Mouse (Mus musculus): Measurements from ENCODE around the gene Ago1. TPM values are rescaled to one million over a fixed set of nuclear protein-coding genes. Genes with fewer than 3 reads are reported as not detected.
A peak's percentile ranks its signal among the peaks of the same experiment; 100 is the strongest.

Ago1 gene
- polyA plus RNA-seq, 1 experiment, result 37.0 TPM

DNA sequence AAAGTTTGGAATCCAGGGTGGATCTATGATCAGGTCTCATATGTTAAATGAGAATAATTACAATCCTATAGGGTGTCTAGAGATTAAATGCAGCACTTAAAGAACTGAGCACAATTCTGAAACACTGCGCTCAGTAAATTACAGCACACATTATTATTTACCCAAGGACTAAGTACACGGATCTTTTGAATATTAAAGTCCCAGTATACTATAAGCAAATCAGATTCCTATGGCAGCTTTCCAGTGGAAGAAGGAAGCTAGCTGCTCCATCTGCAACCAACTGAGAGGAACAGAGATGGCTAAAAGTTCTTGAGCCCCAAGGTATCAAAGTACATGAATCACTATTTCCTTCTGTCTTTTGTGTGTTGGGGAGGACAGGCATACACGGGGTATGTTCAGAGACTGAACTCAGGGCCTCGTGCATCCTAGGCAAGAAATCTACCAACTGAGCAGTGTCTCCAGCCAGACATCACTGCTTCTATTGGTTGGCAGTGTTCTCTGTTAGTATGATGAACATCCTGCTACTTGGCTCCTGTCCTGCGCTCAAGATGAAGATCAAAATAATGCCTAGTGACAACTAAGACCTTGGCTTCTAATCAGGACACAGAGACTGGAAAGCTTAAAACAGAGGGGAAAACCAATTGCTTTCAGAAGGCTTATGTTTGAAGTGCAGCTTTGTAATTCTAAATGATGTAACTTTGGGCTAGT, 13.7 kb downstream of the Ago1 start:
- Histone ChIP-seq H3K27me3 (ENCODE audit: control insufficient read depth, insufficient read depth, low read length) (no peaks in the 10 kb centered on the region), H3K4me1 (ENCODE audit: control insufficient read depth, insufficient read depth, low read length) (no peaks in the 10 kb centered on the region), H3K27ac (ENCODE audit: insufficient read depth, low read length) (no peak overlapping the region), H3K4me3 (replicated peaks; ENCODE audit: insufficient read depth, low read depth, low read length) (no peak overlapping the region)
- no peak for TF ChIP-seq POLR2A (IDR thresholded peaks at IDR 0.05; ENCODE audit: borderline replicate concordance, insufficient read depth, low read length)
- no peak for TF ChIP-seq CTCF (IDR thresholded peaks at IDR 0.05; ENCODE audit: borderline replicate concordance, insufficient read depth, low read depth, low read length)
- DNase-seq, result no peak
- 31% methylated on average over 5 of the region's 5 CpGs for WGBS

DNA sequence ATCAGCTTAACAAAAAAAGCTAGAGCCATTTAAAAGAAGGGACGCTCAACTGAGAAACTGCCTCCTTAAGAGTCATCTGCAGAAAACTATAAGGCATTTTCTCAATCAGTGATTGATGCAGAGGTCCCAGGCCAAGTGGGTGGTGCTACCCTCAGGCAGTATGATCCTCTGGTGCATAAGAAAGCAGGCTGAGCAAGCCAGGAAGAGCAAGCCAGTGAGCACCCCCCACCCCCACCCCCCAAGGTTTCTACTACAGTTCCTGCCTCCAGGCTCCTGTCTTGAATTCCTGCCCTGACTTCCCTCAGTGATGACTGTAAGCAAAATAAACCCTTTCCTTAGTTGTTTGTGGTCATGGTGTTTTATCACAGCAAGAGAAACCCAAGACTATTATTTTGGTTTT, 18.1 kb downstream of the Ago1 start:
- no peak for TF ChIP-seq CTCF (IDR thresholded peaks at IDR 0.05; ENCODE audit: borderline replicate concordance, insufficient read depth, low read depth, low read length)
- no peak for TF ChIP-seq POLR2A (IDR thresholded peaks at IDR 0.05; ENCODE audit: borderline replicate concordance, insufficient read depth, low read length)
- Histone ChIP-seq H3K4me1 (ENCODE audit: control insufficient read depth, insufficient read depth, low read length) (0 out of 2 replicates have a peak, but pooled peaks cover 3% of the 10 kb centered on the region), H3K27ac (ENCODE audit: insufficient read depth, low read length) (no peak overlapping the region), H3K27me3 (ENCODE audit: control insufficient read depth, insufficient read depth, low read length) (no peaks in the 10 kb centered on the region), H3K4me3 (replicated peaks; ENCODE audit: insufficient read depth, low read depth, low read length) (no peak overlapping the region)
- 95% methylated on average over 1 of the region's 1 CpGs for WGBS
- DNase-seq, result no peak

GRCm38 (mm10) chr4:126447126-126447525, 21.3 kb downstream of the Ago1 start:
- 72% methylated on average over 7 of the region's 7 CpGs for WGBS

DNA sequence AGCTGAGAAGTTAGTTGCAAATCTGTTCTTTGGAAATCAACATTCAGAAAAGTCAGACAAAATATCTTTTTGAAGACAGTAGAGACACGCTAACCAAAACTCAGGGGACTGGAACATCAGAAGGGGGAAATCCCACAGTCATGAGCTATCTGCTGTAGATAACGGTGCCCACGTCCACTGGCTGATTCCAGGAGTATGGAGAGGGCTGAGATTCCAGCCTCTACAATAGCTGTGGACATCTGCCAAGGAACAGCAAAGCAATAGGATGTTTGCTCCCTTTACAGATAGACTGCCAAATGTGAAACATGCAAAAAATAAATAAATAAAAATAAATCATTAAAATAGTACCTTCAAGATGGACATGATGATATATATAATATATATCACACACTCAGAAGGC, 23.9 kb downstream of the Ago1 start:
- Histone ChIP-seq H3K4me3 (replicated peaks; ENCODE audit: insufficient read depth, low read depth, low read length) (no peak overlapping the region), H3K27ac (ENCODE audit: insufficient read depth, low read length) (no peak overlapping the region), H3K27me3 (ENCODE audit: control insufficient read depth, insufficient read depth, low read length) (no peaks in the 10 kb centered on the region), H3K4me1 (ENCODE audit: control insufficient read depth, insufficient read depth, low read length) (0 out of 2 replicates have a peak, but pooled peaks cover 3% of the 10 kb centered on the region)
- 85% methylated on average over 3 of the region's 3 CpGs for WGBS
- TF ChIP-seq CTCF (IDR thresholded peaks at IDR 0.05; ENCODE audit: borderline replicate concordance, insufficient read depth, low read depth, low read length) (no peak), POLR2A (IDR thresholded peaks at IDR 0.05; ENCODE audit: borderline replicate concordance, insufficient read depth, low read length) (no peak)
- no peak for DNase-seq

More at GRCm38 (mm10) chr4:126447126-126447525, 21.3 kb downstream of the Ago1 start:
- 0 out of 2 replicates have a peak, but pooled peaks cover 3% of the 10 kb centered on the region for H3K4me1 ChIP-seq (ENCODE audit: control insufficient read depth, insufficient read depth, low read length)
- TF ChIP-seq POLR2A (IDR thresholded peaks at IDR 0.05; ENCODE audit: borderline replicate concordance, insufficient read depth, low read length), result no peak
- no peak for TF ChIP-seq CTCF (IDR thresholded peaks at IDR 0.05; ENCODE audit: borderline replicate concordance, insufficient read depth, low read depth, low read length)
- no peak overlapping the region for H3K27ac ChIP-seq (ENCODE audit: insufficient read depth, low read length)
- DNase-seq, result no peak
- H3K27me3 ChIP-seq (ENCODE audit: control insufficient read depth, insufficient read depth, low read length), result no peaks in the 10 kb centered on the region
- no peak overlapping the region for H3K4me3 ChIP-seq (replicated peaks; ENCODE audit: insufficient read depth, low read depth, low read length)

DNA sequence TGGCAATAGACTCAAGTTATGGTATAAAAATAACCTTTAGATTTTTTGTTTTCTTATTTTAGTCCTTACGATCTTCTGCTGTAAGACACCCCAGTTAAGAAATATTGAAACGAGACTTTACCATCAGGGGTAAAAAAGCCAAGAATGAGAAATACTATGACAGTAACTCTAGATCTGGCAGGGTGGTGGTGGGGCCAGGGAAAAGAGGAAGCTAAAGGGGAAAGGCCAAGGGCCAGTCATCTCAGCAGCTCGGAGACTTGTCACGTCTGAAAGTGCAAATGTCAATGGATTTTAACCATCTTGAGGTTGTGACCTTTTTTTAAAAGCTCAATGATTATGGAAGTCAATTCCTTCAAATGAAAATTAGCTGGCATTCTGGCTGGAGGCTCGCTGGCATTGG, 30.1 kb downstream of the Ago1 start:
- H3K27ac ChIP-seq (ENCODE audit: insufficient read depth, low read length), result no peak overlapping the region
- TF ChIP-seq CTCF (IDR thresholded peaks at IDR 0.05; ENCODE audit: borderline replicate concordance, insufficient read depth, low read depth, low read length) (no peak), POLR2A (IDR thresholded peaks at IDR 0.05; ENCODE audit: borderline replicate concordance, insufficient read depth, low read length) (no peak)
- whole genome bisulfite sequencing, result 95% methylated on average over 5 of the region's 5 CpGs
- H3K4me3 ChIP-seq (replicated peaks; ENCODE audit: insufficient read depth, low read depth, low read length), result no peak overlapping the region
- peaks cover 4% of the 10 kb centered on the region for H3K4me1 ChIP-seq (ENCODE audit: control insufficient read depth, insufficient read depth, low read length)
- no peak for DNase-seq
- H3K27me3 ChIP-seq (ENCODE audit: control insufficient read depth, insufficient read depth, low read length), result no peaks in the 10 kb centered on the region

DNA sequence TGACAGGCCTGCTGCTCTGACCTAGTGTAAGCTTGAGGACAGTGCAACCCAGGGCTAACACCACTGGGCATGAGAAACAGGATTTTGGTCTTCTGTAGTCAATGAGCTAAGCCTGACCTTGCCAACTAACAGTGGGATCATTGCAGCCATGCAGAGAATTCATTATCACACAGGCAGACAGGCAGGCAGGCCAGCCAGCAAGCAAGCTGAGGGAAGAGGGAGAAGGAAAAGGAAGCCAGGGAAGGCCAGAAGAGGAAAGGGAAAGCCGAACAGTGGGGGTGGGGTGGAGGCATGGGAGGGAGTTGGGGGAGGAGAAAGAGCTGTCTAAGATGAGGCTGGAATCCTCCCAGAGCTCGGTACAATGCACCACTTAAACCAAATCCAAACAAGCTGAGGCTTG, 32.1 kb downstream of the Ago1 start:
- peaks cover 4% of the 10 kb centered on the region for H3K4me1 ChIP-seq (ENCODE audit: control insufficient read depth, insufficient read depth, low read length)
- H3K27ac ChIP-seq (ENCODE audit: insufficient read depth, low read length), result no peak overlapping the region
- WGBS, result 2% methylated on average over 2 of the region's 2 CpGs
- H3K27me3 ChIP-seq (ENCODE audit: control insufficient read depth, insufficient read depth, low read length), result no peaks in the 10 kb centered on the region
- no peak overlapping the region for H3K4me3 ChIP-seq (replicated peaks; ENCODE audit: insufficient read depth, low read depth, low read length)
- TF ChIP-seq CTCF (IDR thresholded peaks at IDR 0.05; ENCODE audit: borderline replicate concordance, insufficient read depth, low read depth, low read length) (no peak), POLR2A (IDR thresholded peaks at IDR 0.05; ENCODE audit: borderline replicate concordance, insufficient read depth, low read length) (no peak)
- DNase-seq, result peak; percentile 36 to 75

GRCm38 (mm10) chr4:126434094-126434493, 34.3 kb downstream of the Ago1 start:
- WGBS, result 97% methylated on average over 2 of the region's 2 CpGs

DNA sequence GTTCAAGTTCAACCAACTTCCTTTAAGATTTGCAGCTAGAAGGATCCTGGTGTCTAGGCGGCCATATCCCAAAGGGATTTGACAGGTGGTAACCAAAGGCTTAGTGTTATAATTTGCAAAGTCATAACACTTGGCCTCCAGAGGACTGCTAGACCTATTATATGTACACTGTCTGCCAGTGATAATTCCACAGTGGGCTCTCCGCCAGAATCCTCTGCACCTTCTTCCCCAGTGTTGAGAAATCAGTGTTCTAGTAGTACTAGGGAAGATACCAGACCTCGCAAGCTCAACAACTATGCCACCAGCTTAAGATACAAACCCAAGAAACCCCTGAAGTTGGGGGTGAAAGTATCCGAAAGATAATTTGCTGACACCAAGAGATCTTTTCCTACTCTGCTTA, 35.2 kb downstream of the Ago1 start:
- 97% methylated on average over 4 of the region's 4 CpGs for whole genome bisulfite sequencing
- Histone ChIP-seq H3K27me3 (ENCODE audit: control insufficient read depth, insufficient read depth, low read length) (no peaks in the 10 kb centered on the region), H3K4me3 (replicated peaks; ENCODE audit: insufficient read depth, low read depth, low read length) (no peak overlapping the region), H3K4me1 (ENCODE audit: control insufficient read depth, insufficient read depth, low read length) (peaks cover 4% of the 10 kb centered on the region), H3K27ac (ENCODE audit: insufficient read depth, low read length) (no peak overlapping the region)
- TF ChIP-seq CTCF (IDR thresholded peaks at IDR 0.05; ENCODE audit: borderline replicate concordance, insufficient read depth, low read depth, low read length), result no peak
- TF ChIP-seq POLR2A (IDR thresholded peaks at IDR 0.05; ENCODE audit: borderline replicate concordance, insufficient read depth, low read length), result no peak
- no peak for DNase-seq

More at GRCm38 (mm10) chr4:126434094-126434493, 34.3 kb downstream of the Ago1 start:
- Histone ChIP-seq H3K27ac (ENCODE audit: insufficient read depth, low read length) (no peak overlapping the region), H3K27me3 (ENCODE audit: control insufficient read depth, insufficient read depth, low read length) (no peaks in the 10 kb centered on the region), H3K4me1 (ENCODE audit: control insufficient read depth, insufficient read depth, low read length) (peaks cover 4% of the 10 kb centered on the region), H3K4me3 (replicated peaks; ENCODE audit: insufficient read depth, low read depth, low read length) (no peak overlapping the region)
- TF ChIP-seq CTCF (IDR thresholded peaks at IDR 0.05; ENCODE audit: borderline replicate concordance, insufficient read depth, low read depth, low read length) (no peak), POLR2A (IDR thresholded peaks at IDR 0.05; ENCODE audit: borderline replicate concordance, insufficient read depth, low read length) (no peak)
- no peak for DNase-seq
